10 mouse cellular contexts compared by ENCODE assay signal in the genomic region with DNA sequence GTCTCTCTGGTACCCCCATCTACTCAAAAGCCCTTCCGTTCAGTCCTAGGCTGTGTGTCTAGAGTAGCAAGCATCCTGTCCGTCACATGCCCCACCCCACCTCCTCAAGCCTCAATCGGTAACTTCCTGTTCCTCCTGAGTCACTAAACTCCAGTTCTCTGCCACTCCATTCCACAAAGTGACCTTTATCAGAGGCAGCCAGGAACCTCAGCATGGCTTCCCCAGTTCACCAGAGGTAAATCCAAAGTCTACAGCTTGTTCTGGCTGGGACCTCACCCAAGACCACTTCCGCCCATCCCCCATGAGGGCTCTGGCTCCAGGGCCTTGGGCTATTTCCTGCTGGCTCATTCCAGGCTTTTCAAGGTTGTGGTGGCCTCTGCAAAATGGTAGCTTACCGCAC. TPM values are rescaled to one million over a fixed set of nuclear protein-coding genes. Genes with fewer than 3 reads are reported as not detected.
A peak's percentile ranks its signal among the peaks of the same experiment; 100 is the strongest.
DNase-seq lines count a peak whose midpoint lies in the region; ATAC-seq and TF ChIP-seq lines count a peak whose summit lies in the region.
"Had no signal": no experiment of that assay in that cellular context is flagged by ENCODE, and none has a peak within 500 bp of the region (broad histone marks: within the 10 kb centered on the region; RNA-seq: fewer than 3 reads in every experiment).

No protein-coding gene starts in this region.

- intact Hi-C loops in left cerebral cortex, adult 2 months (cut with DNase I): no loop called here

- no peaks in the 10 kb centered on the region for H3K27me3 ChIP-seq in heart, embryonic 12.5 days (replicated peaks)
- H3K27me3 ChIP-seq in heart, embryonic 15.5 days: no peaks in the 10 kb centered on the region
- H3K27me3 ChIP-seq in liver, postnatal 0 days (ENCODE audit: insufficient read depth, low read length): no peaks in the 10 kb centered on the region
- no peaks in the 10 kb centered on the region for H3K27me3 ChIP-seq in hindbrain, embryonic 12.5 days
- H3K27me3 ChIP-seq: stomach, embryonic 15.5 days had no signal

- H3K9ac ChIP-seq in heart, embryonic 12.5 days: no peak overlapping the region
- H3K9ac ChIP-seq in ES-E14 (ENCODE audit: insufficient read depth, low read depth, low read length, poor library complexity, severe bottlenecking): no peak overlapping the region
- no peak overlapping the region for H3K9ac ChIP-seq in heart, embryonic 15.5 days
- no peak overlapping the region for H3K9ac ChIP-seq in liver, postnatal 0 days (replicated peaks)
- H3K9ac ChIP-seq in hindbrain, embryonic 12.5 days: no peak overlapping the region
- H3K9ac ChIP-seq: stomach, embryonic 15.5 days had no signal

- H3K4me2 ChIP-seq in heart, embryonic 12.5 days: no peak overlapping the region
- no peak overlapping the region for H3K4me2 ChIP-seq in heart, embryonic 15.5 days
- no peak overlapping the region for H3K4me2 ChIP-seq in liver, postnatal 0 days (ENCODE audit: low read depth, low read length)
- H3K4me2 ChIP-seq in hindbrain, embryonic 12.5 days (replicated peaks): no peak overlapping the region
- H3K4me2 ChIP-seq: stomach, embryonic 15.5 days had no signal

- 70% methylated on average over 5 of the region's 5 CpGs for whole genome bisulfite sequencing in heart, embryonic 12.5 days
- 62% methylated on average over 5 of the region's 5 CpGs for WGBS in heart, embryonic 15.5 days
- WGBS in liver, postnatal 0 days (ENCODE audit: insufficient replicate concordance): 50% methylated on average over 5 of the region's 5 CpGs
- WGBS in hindbrain, embryonic 12.5 days: 84% methylated on average over 5 of the region's 5 CpGs

- no peak overlapping the region for H3K27ac ChIP-seq in heart, embryonic 12.5 days (ENCODE audit: poor library complexity, severe bottlenecking)
- peak overlapping the region; percentile 58 for H3K27ac ChIP-seq in ES-E14 (ENCODE audit: insufficient read depth, low read depth, low read length, poor library complexity, severe bottlenecking)
- peak overlapping the region; percentile 25; the same call in 1 of the 2 replicates for H3K27ac ChIP-seq in heart, embryonic 15.5 days
- no peak overlapping the region for H3K27ac ChIP-seq in liver, postnatal 0 days (ENCODE audit: low read depth)
- no peak overlapping the region for H3K27ac ChIP-seq in hindbrain, embryonic 12.5 days
- H3K27ac ChIP-seq in left cerebral cortex, adult 2 months: no peak overlapping the region
- H3K27ac ChIP-seq: limb, embryonic 10.5 days; stomach, embryonic 15.5 days had no signal

- peak; percentile 38 to 70 for DNase-seq in heart, adult 18-20 months
- peak; percentile 69 for DNase-seq in ES-E14 (ENCODE audit: low read depth, low spot score)
- no peak for DNase-seq in liver, postnatal 0 days
- DNase-seq in left cerebral cortex, adult 2 months (ENCODE audit: extremely low spot score in 1 of 2, low spot score in 2 of 2): no peak
- DNase-seq in embryo, embryonic 9.5 days (ENCODE audit: extremely low spot score): no peak

- TF ChIP-seq EP300 in liver, postnatal 0 days (IDR thresholded peaks at IDR 0.05; ENCODE audit: low read depth): no peak

- H3K4me1 ChIP-seq in heart, embryonic 12.5 days (replicated peaks): peaks cover 28% of the 10 kb centered on the region
- H3K4me1 ChIP-seq in ES-E14 (ENCODE audit: control insufficient read depth in 2 of 2, insufficient read depth in 2 of 2, low read length in 2 of 2, poor library complexity in 1 of 2): peaks cover 6 to 9% of the 10 kb centered on the region in 2 experiments; a peak in 2 of 4 replicates
- peaks cover 32% of the 10 kb centered on the region for H3K4me1 ChIP-seq in heart, embryonic 15.5 days (replicated peaks)
- peaks cover 8% of the 10 kb centered on the region for H3K4me1 ChIP-seq in liver, postnatal 0 days (ENCODE audit: insufficient read depth)
- H3K4me1 ChIP-seq in hindbrain, embryonic 12.5 days: peaks cover 5% of the 10 kb centered on the region; the same call in 1 of the 2 replicates

- H3K36me3 ChIP-seq in heart, embryonic 12.5 days: 0 out of 2 replicates have a peak, but pooled peaks cover 5% of the 10 kb centered on the region
- peaks cover 17% of the 10 kb centered on the region for H3K36me3 ChIP-seq in ES-E14 (ENCODE audit: control insufficient read depth, insufficient read depth, low read length, poor library complexity, severe bottlenecking)
- H3K36me3 ChIP-seq in heart, embryonic 15.5 days: no peaks in the 10 kb centered on the region
- H3K36me3 ChIP-seq in liver, postnatal 0 days (replicated peaks; ENCODE audit: insufficient read depth, low read length): no peaks in the 10 kb centered on the region
- H3K36me3 ChIP-seq in hindbrain, embryonic 12.5 days: no peaks in the 10 kb centered on the region
- H3K36me3 ChIP-seq: limb, embryonic 10.5 days; stomach, embryonic 15.5 days had no signal

- H3K9me3 ChIP-seq in heart, embryonic 12.5 days (replicated peaks): no peaks in the 10 kb centered on the region
- H3K9me3 ChIP-seq in ES-E14 (ENCODE audit: control insufficient read depth, insufficient read depth, low read depth, low read length): no peaks in the 10 kb centered on the region; the same call in 1 of the 2 replicates
- H3K9me3 ChIP-seq in heart, embryonic 15.5 days (replicated peaks): no peaks in the 10 kb centered on the region
- H3K9me3 ChIP-seq in liver, postnatal 0 days (ENCODE audit: low read length): no peaks in the 10 kb centered on the region
- H3K9me3 ChIP-seq in hindbrain, embryonic 12.5 days (replicated peaks): no peaks in the 10 kb centered on the region
- H3K9me3 ChIP-seq: limb, embryonic 10.5 days; stomach, embryonic 15.5 days had no signal

- in situ Hi-C loops in ES-E14 (cut with MboI; ENCODE audit: low sequenced_read_pairs in 2 of 2, unreplicated experiment in 2 of 2): no loop called here

- no peak for ATAC-seq in heart, embryonic 12.5 days (ENCODE audit: insufficient number of reproducible peaks, low FRiP score)
- ATAC-seq in heart, embryonic 15.5 days (replicated peaks; ENCODE audit: insufficient number of reproducible peaks, insufficient read depth, low FRiP score, low read depth): no peak
- 0 out of 2 replicates have a peak, but pooled peaks have one; percentile 5 for ATAC-seq in liver, postnatal 0 days
- no peak for ATAC-seq in hindbrain, embryonic 12.5 days (ENCODE audit: low FRiP score)

- H3K4me3 ChIP-seq in heart, embryonic 12.5 days: no peak overlapping the region
- H3K4me3 ChIP-seq in ES-E14 (ENCODE audit: insufficient read depth in 1 of 2, low read depth in 1 of 2, low read length in 2 of 2, poor library complexity in 1 of 2, severe bottlenecking in 1 of 2): no peak overlapping the region
- no peak overlapping the region for H3K4me3 ChIP-seq in heart, embryonic 15.5 days
- no peak overlapping the region for H3K4me3 ChIP-seq in liver, postnatal 0 days (ENCODE audit: low read depth, low read length)
- no peak overlapping the region for H3K4me3 ChIP-seq in hindbrain, embryonic 12.5 days
- H3K4me3 ChIP-seq in left cerebral cortex, adult 2 months: no peak overlapping the region
- H3K4me3 ChIP-seq: limb, embryonic 10.5 days; stomach, embryonic 15.5 days had no signal

- no peak for TF ChIP-seq CTCF in liver, postnatal 0 days (IDR thresholded peaks at IDR 0.05; ENCODE audit: low read depth)
- TF ChIP-seq CTCF in left cerebral cortex, adult 2 months (IDR thresholded peaks at IDR 0.05): no peak

TF ChIP-seq in ES-E14, 5 proteins besides CTCF, POLR2A, EP300 and RAD21:
- TF ChIP-seq MAFK (IDR thresholded peaks at IDR 0.05; ENCODE audit: insufficient read depth, low read depth, low read length) (no peak), ZC3H11A (IDR thresholded peaks at IDR 0.05; ENCODE audit: borderline replicate concordance, low read depth, low read length) (no peak), ZNF384 (IDR thresholded peaks at IDR 0.05; ENCODE audit: low read depth, low read length) (no peak), HCFC1 (IDR thresholded peaks at IDR 0.05; ENCODE audit: borderline replicate concordance, insufficient read depth, low read length) (no peak), CHD2 (IDR thresholded peaks at IDR 0.05; ENCODE audit: low read depth, low read length) (no peak)

RNA-seq across cellular contexts. Expression of gene Pfkp, which starts 6.1 kb away (rescaled TPM):
- 10 to 100 TPM; 34.3 to 38.6 TPM for total RNA-seq in heart, adult 18-20 months (2021)
- 193 and 196 TPM in 2 replicates for polyA plus RNA-seq in heart, embryonic 12.5 days (2016; fragmentation: Nextera tagmentation; extraction: Ambion mirVana)
- total RNA-seq in ES-E14 (2012; rRNA removed): 154 and 300 TPM in 2 replicates
- 172 and 191 TPM in 2 replicates for polyA plus RNA-seq in heart, embryonic 15.5 days (2015; fragmentation: Nextera tagmentation; extraction: Ambion mirVana)
- polyA plus RNA-seq in liver, postnatal 0 days (2015; fragmentation: Nextera tagmentation; extraction: Ambion mirVana): 3.7 and 4.9 TPM in 2 replicates
- polyA plus RNA-seq in hindbrain, embryonic 12.5 days (2016; fragmentation: Nextera tagmentation; extraction: Ambion mirVana): 84.9 and 91.5 TPM in 2 replicates
- total RNA-seq in left cerebral cortex, adult 2 months (2021): 100 to 1,000 TPM; 299 to 307 TPM

Comparison
In these comparisons a context has a peak if more than half of its experiments do, and no peak if none do; other contexts are left out.
1. H3K27ac ChIP-seq: peak in ES-E14 (single experiment) and heart, embryonic 15.5 days (single experiment); none in heart, embryonic 12.5 days (single experiment), liver, postnatal 0 days (single experiment), hindbrain, embryonic 12.5 days (single experiment) and left cerebral cortex, adult 2 months (single experiment).
2. DNase-seq: peak in heart, adult 18-20 months (2 of 2) and ES-E14 (single experiment); none in liver, postnatal 0 days (single experiment), left cerebral cortex, adult 2 months (0 of 2) and embryo, embryonic 9.5 days (single experiment).
3. RNA of gene Pfkp, which starts 6.1 kb away (polyA plus RNA-seq): 193 to 196 TPM in heart, embryonic 12.5 days, 172 to 191 TPM in heart, embryonic 15.5 days and 84.9 to 91.5 TPM in hindbrain, embryonic 12.5 days; 3.7 to 4.9 TPM in liver, postnatal 0 days; every median in the first group is over 10 times any median in the second.